Mouse (Mus musculus) forebrain, embryonic 11.5 days (tissue): ENCODE data around the gene Gm44965. TPM values are rescaled to one million over a fixed set of nuclear protein-coding genes. Genes with fewer than 3 reads are reported as not detected.

Experiments
- ATAC-seq: fragments of 200-750 bp; cut with Nextera tagmentation; replicated peaks from 2 replicates; pipeline ENCODE4 v1.8.0; 2017; ENCODE audit warnings: moderate TSS enrichment; ENCODE audit not compliant: low FRiP score
- DNase-seq: peaks from one replicate; pipeline ENCODE4 v3.0.0-alpha.2; 2017; ENCODE audit warnings: low spot score
- H3K27ac ChIP-seq: fragments of 300-500 bp; sonication (generic); 2 replicates; pipeline ENCODE4 v1.5.1; 2014; ENCODE audit warnings: low read depth, low read length
- H3K27me3 ChIP-seq: fragments of 300-500 bp; sonication (generic); 2 replicates; pipeline ENCODE4 v1.6.1; 2014; ENCODE audit warnings: mild to moderate bottlenecking, low read length, mixed read lengths; ENCODE audit not compliant: control insufficient read depth, insufficient read depth
- H3K36me3 ChIP-seq: fragments of 300-500 bp; sonication (generic); 2 replicates; pipeline ENCODE4 v1.6.1; 2014; ENCODE audit warnings: mild to moderate bottlenecking, low read length, moderate library complexity, mixed read lengths; ENCODE audit not compliant: control insufficient read depth, insufficient read depth
- H3K4me1 ChIP-seq: fragments of 300-500 bp; sonication (generic); replicated peaks from 2 replicates; pipeline ENCODE4 v1.6.1; 2014; ENCODE audit warnings: low read length, mixed read lengths; ENCODE audit not compliant: control insufficient read depth, insufficient read depth
- H3K4me2 ChIP-seq: fragments of 300-500 bp; sonication (generic); 2 replicates; pipeline ENCODE4 v1.6.1; 2014; ENCODE audit warnings: low read depth, mild to moderate bottlenecking, low read length, moderate library complexity, mixed read lengths; ENCODE audit not compliant: severe bottlenecking
- H3K4me3 ChIP-seq: fragments of 300-500 bp; sonication (generic); 2 replicates; pipeline ENCODE4 v1.5.1; 2014; ENCODE audit warnings: low read depth, low read length
- H3K9ac ChIP-seq: fragments of 300-500 bp; sonication (generic); 2 replicates; pipeline ENCODE4 v1.6.1; 2014; ENCODE audit warnings: low read length
- H3K9me3 ChIP-seq: fragments of 300-500 bp; sonication (generic); 2 replicates; pipeline ENCODE4 v1.6.1; 2016; ENCODE audit warnings: low read length, mixed read lengths; ENCODE audit not compliant: control insufficient read depth
- WGBS: fragments of 180-500 bp; shearing (Covaris S2); extraction: QIAGEN DNeasy Blood & Tissue Kit; methylation state at CpG from one replicate; pipeline ENCODE4 v1.1.7; 2014; 5-methylcytosine and 5-hydroxymethylcytosine counted together
- polyA plus RNA-seq: library from polyadenylated mRNA; unstranded; fragments of >200 nt; fragmentation: Nextera tagmentation; extraction: Ambion mirVana; gene quantifications from 2 replicates; pipeline ENCODE4 v1.2.1, GENCODE M21; 2014

Gene Gm44965
- polyA plus RNA-seq, 1 experiment from 2014 or later, result 0.67 TPM

DNA sequence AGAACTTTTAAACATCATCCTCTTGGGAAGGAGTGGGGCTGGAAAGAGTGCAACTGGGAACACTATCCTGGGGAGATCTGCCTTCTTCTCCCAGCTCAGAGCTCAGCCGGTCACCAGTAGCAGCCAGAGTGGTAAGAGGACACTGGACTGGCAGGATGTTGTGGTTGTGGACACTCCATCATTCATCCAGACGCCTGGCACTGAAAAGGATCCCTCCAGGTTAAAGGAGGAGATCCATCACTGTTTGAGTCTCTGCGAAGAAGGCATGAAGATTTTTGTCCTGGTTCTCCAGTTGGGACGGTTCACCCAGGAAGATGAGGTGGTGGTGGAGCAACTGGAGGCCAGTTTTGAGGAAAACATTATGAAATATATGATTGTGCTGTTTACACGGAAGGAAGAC, 65.0 kb downstream of the Gm44965 start:
- H3K27me3 ChIP-seq, result no peaks in the 10 kb centered on the region
- no peaks in the 10 kb centered on the region for H3K36me3 ChIP-seq
- 80% methylated on average over 5 of the region's 5 CpGs for WGBS
- DNase-seq (no peak), ATAC-seq (no peak)
- no peaks in the 10 kb centered on the region for H3K4me1 ChIP-seq
- no peak overlapping the region for H3K4me3 ChIP-seq
- H3K4me2 ChIP-seq, result no peak overlapping the region
- H3K27ac ChIP-seq, result no peak overlapping the region
- no peaks in the 10 kb centered on the region for H3K9me3 ChIP-seq
- no peak overlapping the region for H3K9ac ChIP-seq

DNA sequence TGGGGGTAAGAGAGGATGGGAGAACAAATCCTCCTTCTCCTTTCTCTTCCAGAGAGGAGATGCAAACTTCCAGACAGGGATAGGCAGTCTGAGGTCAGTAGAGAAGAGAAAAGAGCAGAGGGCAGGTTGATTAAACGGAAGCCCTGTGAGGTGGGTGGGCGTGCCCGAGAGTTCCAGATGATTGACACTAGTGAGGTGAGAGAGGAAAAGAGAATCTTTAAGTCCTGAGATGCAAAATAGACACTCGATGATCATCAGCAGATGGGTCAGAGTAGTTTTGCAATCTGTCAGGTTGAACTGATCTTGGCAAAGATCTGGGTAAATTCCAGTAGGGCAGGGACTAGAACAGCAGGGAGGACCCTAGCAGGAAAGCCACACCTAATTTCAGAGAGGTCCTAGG, 71.0 kb downstream of the Gm44965 start:
- H3K9ac ChIP-seq, result no peak overlapping the region
- H3K4me1 ChIP-seq, result no peaks in the 10 kb centered on the region
- no peak overlapping the region for H3K4me3 ChIP-seq
- no peaks in the 10 kb centered on the region for H3K36me3 ChIP-seq
- ATAC-seq (no peak), DNase-seq (no peak)
- H3K9me3 ChIP-seq, result no peaks in the 10 kb centered on the region
- H3K27ac ChIP-seq, result no peak overlapping the region
- no peaks in the 10 kb centered on the region for H3K27me3 ChIP-seq
- no peak overlapping the region for H3K4me2 ChIP-seq
- WGBS, result 82% methylated on average over 4 of the region's 4 CpGs

DNA sequence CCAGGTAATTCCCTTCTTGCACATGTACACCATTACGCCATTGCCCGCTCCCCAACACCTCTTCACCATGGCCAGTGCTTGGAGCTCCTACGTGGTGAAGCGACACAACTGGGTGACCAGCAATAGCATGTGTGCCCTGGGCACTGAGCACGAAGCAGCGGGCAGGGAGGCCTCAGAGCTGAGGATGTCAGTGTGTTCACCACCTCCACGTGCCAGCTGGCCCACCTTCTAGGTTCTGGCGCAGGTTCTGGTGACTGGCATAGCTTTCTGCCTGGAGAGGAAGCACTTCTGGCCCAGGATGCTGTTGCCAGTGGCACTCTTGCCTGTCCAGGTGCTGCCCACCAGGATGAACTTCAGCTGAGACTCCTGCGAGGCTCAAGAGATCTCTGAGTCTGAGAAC, 71.7 kb downstream of the Gm44965 start:
- WGBS, result 87% methylated on average over 9 of the region's 9 CpGs
- Histone ChIP-seq H3K27me3 (no peaks in the 10 kb centered on the region), H3K36me3 (no peaks in the 10 kb centered on the region), H3K4me3 (no peak overlapping the region), H3K27ac (no peak overlapping the region), H3K9me3 (no peaks in the 10 kb centered on the region), H3K4me2 (no peak overlapping the region), H3K4me1 (no peaks in the 10 kb centered on the region), H3K9ac (no peak overlapping the region)
- no peak for ATAC-seq
- no peak for DNase-seq

DNA sequence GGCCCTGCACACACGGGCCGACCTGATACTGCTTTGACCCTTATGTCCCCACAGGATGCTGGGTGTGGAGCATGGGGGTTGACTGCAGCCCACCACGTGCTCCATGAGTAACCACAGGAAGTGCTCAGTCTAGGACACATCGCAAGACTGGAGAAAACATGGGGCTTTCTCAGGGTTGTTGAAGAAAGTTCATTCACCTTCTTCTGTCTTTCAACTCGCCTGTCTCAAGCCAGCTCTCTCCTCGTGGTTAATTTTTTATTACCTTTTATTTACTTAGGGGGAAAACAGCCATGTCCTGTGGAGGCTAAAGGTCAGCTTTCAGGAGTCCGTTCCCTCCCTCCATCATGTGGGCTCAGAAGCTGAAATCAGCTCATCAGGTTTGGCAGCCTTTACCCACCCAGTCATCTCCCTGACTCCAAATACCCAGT, 72.4 kb downstream of the Gm44965 start:
- H3K9ac ChIP-seq, result no peak overlapping the region
- no peaks in the 10 kb centered on the region for H3K9me3 ChIP-seq
- no peak overlapping the region for H3K4me2 ChIP-seq
- H3K27ac ChIP-seq, result no peak overlapping the region
- H3K36me3 ChIP-seq, result no peaks in the 10 kb centered on the region
- no peak overlapping the region for H3K4me3 ChIP-seq
- 75% methylated on average over 7 of the region's 7 CpGs for WGBS
- ATAC-seq (no peak), DNase-seq (no peak)
- H3K4me1 ChIP-seq, result no peaks in the 10 kb centered on the region
- no peaks in the 10 kb centered on the region for H3K27me3 ChIP-seq

DNA sequence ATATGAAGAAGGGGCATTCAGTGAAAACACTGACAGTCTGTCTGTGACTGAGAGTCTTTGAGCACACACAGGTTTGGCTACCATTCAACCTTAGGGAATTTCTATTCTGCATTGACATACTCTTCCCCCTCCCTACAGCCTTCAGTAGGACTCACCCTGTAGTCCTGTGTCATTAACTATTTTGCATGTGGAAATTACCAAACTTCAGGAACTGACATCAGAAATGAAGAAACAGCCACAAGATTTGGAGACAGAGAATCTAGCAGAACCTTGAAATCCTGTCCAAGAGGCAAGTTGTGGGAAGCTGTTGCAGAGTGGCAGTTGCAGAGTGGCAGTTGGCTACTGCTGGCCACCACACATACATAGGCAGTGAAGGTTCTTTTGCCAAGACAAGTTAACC, 74.3 kb downstream of the Gm44965 start:
- H3K4me1 ChIP-seq, result no peaks in the 10 kb centered on the region

More for the DNA sequence above, 74.3 kb downstream of the Gm44965 start:
- Histone ChIP-seq H3K36me3 (no peaks in the 10 kb centered on the region), H3K27ac (no peak overlapping the region), H3K9me3 (no peaks in the 10 kb centered on the region), H3K27me3 (no peaks in the 10 kb centered on the region), H3K4me3 (no peak overlapping the region), H3K9ac (no peak overlapping the region), H3K4me2 (no peak overlapping the region)
- no peak for ATAC-seq
- DNase-seq, result no peak

Other genes with a start within 250 kb of the Gm44965 start
- 23.5 and 23.8 TPM in 2 replicates for gene Krba1, start 198.4 kb upstream of the Gm44965 start, polyA plus RNA-seq
- gene Zfp467, start 148.1 kb upstream of the Gm44965 start, polyA plus RNA-seq, result 17.5 and 19.6 TPM in 2 replicates
- gene Sspo, start 145.7 kb upstream of the Gm44965 start, polyA plus RNA-seq, result 0.05 and 0.29 TPM in 2 replicates
- gene Atp6v0e2, start 56.3 kb upstream of the Gm44965 start, polyA plus RNA-seq, result 52.5 and 56.6 TPM in 2 replicates
- 12.6 and 13.7 TPM in 2 replicates for gene Lrrc61, start 39.1 kb upstream of the Gm44965 start, polyA plus RNA-seq
- 0.60 and 0.84 TPM in 2 replicates for gene Rarres2, start 21.2 kb upstream of the Gm44965 start, polyA plus RNA-seq
- not detected in 2 replicates for gene Gm45021, start 4.3 kb upstream of the Gm44965 start, polyA plus RNA-seq
- 50.2 and 50.6 TPM in 2 replicates for gene Repin1, start 58 bp upstream of the Gm44965 start, polyA plus RNA-seq
- gene Zfp775, start 8.1 kb downstream of the Gm44965 start, polyA plus RNA-seq, result 12.7 and 14.2 TPM in 2 replicates
- gene AI854703, start 32.8 kb downstream of the Gm44965 start, polyA plus RNA-seq, result 0.48 and 0.60 TPM in 2 replicates
- gene Gimap8, start 53.3 kb downstream of the Gm44965 start, polyA plus RNA-seq, result 0.16 and 0.31 TPM in 2 replicates
- gene Gimap9, start 82.2 kb downstream of the Gm44965 start, polyA plus RNA-seq, result 3.1 and 3.3 TPM in 2 replicates
- gene Gimap4, start 90.6 kb downstream of the Gm44965 start, polyA plus RNA-seq, result 4.3 and 4.5 TPM in 2 replicates
- gene Gimap6, start 114.3 kb downstream of the Gm44965 start, polyA plus RNA-seq, result 7.1 and 8.7 TPM in 2 replicates
- 0.94 TPM in 1 of 2 replicates, not detected in the other for gene Gm28053, start 124.7 kb downstream of the Gm44965 start, polyA plus RNA-seq
- not detected in 2 replicates for gene Gimap7, start 124.7 kb downstream of the Gm44965 start, polyA plus RNA-seq
- 5.4 and 6.4 TPM in 2 replicates for gene Gimap1, start 145.1 kb downstream of the Gm44965 start, polyA plus RNA-seq
- gene Gimap5, start 152.3 kb downstream of the Gm44965 start, polyA plus RNA-seq, result 0.71 and 1.5 TPM in 2 replicates
- gene Gimap3, start 176.9 kb downstream of the Gm44965 start, polyA plus RNA-seq, result not detected in 2 replicates
- gene Tmem176a, start 247.0 kb downstream of the Gm44965 start, polyA plus RNA-seq, result 15.7 and 18.2 TPM in 2 replicates
- gene Tmem176b, start 247.6 kb downstream of the Gm44965 start, polyA plus RNA-seq, result 50.5 and 51.0 TPM in 2 replicates